Mouse (Mus musculus): ENCODE results near the gene Dctn1. TPM values are rescaled to one million over a fixed set of nuclear protein-coding genes. Genes with fewer than 3 reads are reported as not detected.

The Dctn1 gene
- polyA plus RNA-seq, 1 experiment from 2014 or later, result 78.1 TPM

GRCm38 (mm10) chr6:83219814-83220213 is 54.1 kb downstream of the Dctn1 start, which contains the start of gene Slc4a5:
TSS of gene Slc4a5 (plus strand) at chr6:83219828.
- Histone ChIP-seq H3K9me3 (replicated peaks; ENCODE audit: control insufficient read depth, low read length) (no peaks in the 10 kb centered on the region), H3K4me1 (ENCODE audit: control insufficient read depth, insufficient read depth, low read length) (peaks cover 2% of the 10 kb centered on the region; the same call in 1 of the 2 replicates), H3K27ac (ENCODE audit: low read length) (no peak within 1 kb of the TSS), H3K36me3 (ENCODE audit: control insufficient read depth, insufficient read depth) (no peaks in the 10 kb centered on the region), H3K4me3 (ENCODE audit: low read length) (no peak within 1 kb of the TSS), H3K27me3 (ENCODE audit: control insufficient read depth, insufficient read depth, low read length) (no peaks in the 10 kb centered on the region), H3K4me2 (ENCODE audit: low read depth, low read length) (no peak within 1 kb of the TSS), H3K9ac (ENCODE audit: low read length) (no peak within 1 kb of the TSS)
- no peak for ATAC-seq (replicated peaks; ENCODE audit: extremely low read depth, insufficient read depth, low FRiP score)
- 81% methylated on average over 3 of the region's 3 CpGs for WGBS

GRCm38 (mm10) chr6:83231486-83231885 is 65.8 kb downstream of the Dctn1 start:
- Histone ChIP-seq H3K9me3 (replicated peaks; ENCODE audit: control insufficient read depth, low read length) (no peaks in the 10 kb centered on the region), H3K4me1 (ENCODE audit: control insufficient read depth, insufficient read depth, low read length) (peaks cover 7% of the 10 kb centered on the region), H3K27me3 (ENCODE audit: control insufficient read depth, insufficient read depth, low read length) (no peaks in the 10 kb centered on the region), H3K9ac (ENCODE audit: low read length) (no peak overlapping the region), H3K36me3 (ENCODE audit: control insufficient read depth, insufficient read depth) (no peaks in the 10 kb centered on the region), H3K27ac (ENCODE audit: low read length) (no peak overlapping the region), H3K4me3 (ENCODE audit: low read length) (no peak overlapping the region), H3K4me2 (ENCODE audit: low read depth, low read length) (no peak overlapping the region)
- WGBS, result 43% methylated on average over 2 of the region's 2 CpGs
- ATAC-seq (replicated peaks; ENCODE audit: extremely low read depth, insufficient read depth, low FRiP score), result no peak

GRCm38 (mm10) chr6:83233306-83233705 is 67.6 kb downstream of the Dctn1 start:
- no peak overlapping the region for H3K4me3 ChIP-seq (ENCODE audit: low read length)
- no peaks in the 10 kb centered on the region for H3K27me3 ChIP-seq (ENCODE audit: control insufficient read depth, insufficient read depth, low read length)
- H3K36me3 ChIP-seq (ENCODE audit: control insufficient read depth, insufficient read depth), result no peaks in the 10 kb centered on the region
- peaks cover 11% of the 10 kb centered on the region for H3K4me1 ChIP-seq (ENCODE audit: control insufficient read depth, insufficient read depth, low read length)
- no peak overlapping the region for H3K9ac ChIP-seq (ENCODE audit: low read length)
- H3K4me2 ChIP-seq (ENCODE audit: low read depth, low read length), result no peak overlapping the region
- H3K27ac ChIP-seq (ENCODE audit: low read length), result no peak overlapping the region
- no peak for ATAC-seq (replicated peaks; ENCODE audit: extremely low read depth, insufficient read depth, low FRiP score)
- WGBS, result 82% methylated on average over 4 of the region's 4 CpGs
- no peaks in the 10 kb centered on the region for H3K9me3 ChIP-seq (replicated peaks; ENCODE audit: control insufficient read depth, low read length)

- Histone ChIP-seq H3K27me3 (ENCODE audit: control insufficient read depth, insufficient read depth, low read length) (no peaks in the 10 kb centered on the region), H3K27ac (ENCODE audit: low read length) (no peak overlapping the region), H3K9me3 (replicated peaks; ENCODE audit: control insufficient read depth, low read length) (no peaks in the 10 kb centered on the region), H3K36me3 (ENCODE audit: control insufficient read depth, insufficient read depth) (no peaks in the 10 kb centered on the region), H3K9ac (ENCODE audit: low read length) (peak overlapping the region; percentile 1; the same call in 1 of the 2 replicates), H3K4me3 (ENCODE audit: low read length) (no peak overlapping the region), H3K4me1 (ENCODE audit: control insufficient read depth, insufficient read depth, low read length) (peaks cover 11% of the 10 kb centered on the region), H3K4me2 (ENCODE audit: low read depth, low read length) (peak overlapping the region; percentile 46)
- no peak for ATAC-seq (replicated peaks; ENCODE audit: extremely low read depth, insufficient read depth, low FRiP score)
- 9% methylated on average over 14 of the region's 14 CpGs for WGBS
Measured at GRCm38 (mm10) chr6:83234280-83234741, 68.6 kb downstream of the Dctn1 start.

- H3K4me1 ChIP-seq (ENCODE audit: control insufficient read depth, insufficient read depth, low read length), result peaks cover 14% of the 10 kb centered on the region
- no peak overlapping the region for H3K9ac ChIP-seq (ENCODE audit: low read length)
- no peak overlapping the region for H3K27ac ChIP-seq (ENCODE audit: low read length)
- ATAC-seq (replicated peaks; ENCODE audit: extremely low read depth, insufficient read depth, low FRiP score), result no peak
- peak overlapping the region; percentile 26; the same call in 1 of the 2 replicates for H3K4me2 ChIP-seq (ENCODE audit: low read depth, low read length)
- WGBS, result 7% methylated on average over 9 of the region's 9 CpGs
- H3K4me3 ChIP-seq (ENCODE audit: low read length), result peak overlapping the region; percentile 8; the same call in 1 of the 2 replicates
- H3K9me3 ChIP-seq (replicated peaks; ENCODE audit: control insufficient read depth, low read length), result no peaks in the 10 kb centered on the region
- 0 out of 2 replicates have a peak, but pooled peaks cover 2% of the 10 kb centered on the region for H3K27me3 ChIP-seq (ENCODE audit: control insufficient read depth, insufficient read depth, low read length)
- H3K36me3 ChIP-seq (ENCODE audit: control insufficient read depth, insufficient read depth), result no peaks in the 10 kb centered on the region
Measured at GRCm38 (mm10) chr6:83237123-83237522, 71.4 kb downstream of the Dctn1 start.

GRCm38 (mm10) chr6:83244422-83245061 is 78.8 kb downstream of the Dctn1 start:
- no peak overlapping the region for H3K4me2 ChIP-seq (ENCODE audit: low read depth, low read length)
- no peak for ATAC-seq (replicated peaks; ENCODE audit: extremely low read depth, insufficient read depth, low FRiP score)

GRCm38 (mm10) chr6:83245134-83245533 is 79.4 kb downstream of the Dctn1 start:
- no peak overlapping the region for H3K4me2 ChIP-seq (ENCODE audit: low read depth, low read length)

More at GRCm38 (mm10) chr6:83244422-83245061, 78.8 kb downstream of the Dctn1 start:
- H3K36me3 ChIP-seq (ENCODE audit: control insufficient read depth, insufficient read depth), result no peaks in the 10 kb centered on the region
- 49% methylated on average over 10 of the region's 10 CpGs for WGBS
- peaks cover 19% of the 10 kb centered on the region for H3K4me1 ChIP-seq (ENCODE audit: control insufficient read depth, insufficient read depth, low read length)
- 0 out of 2 replicates have a peak, but pooled peaks cover 2% of the 10 kb centered on the region for H3K27me3 ChIP-seq (ENCODE audit: control insufficient read depth, insufficient read depth, low read length)
- no peak overlapping the region for H3K4me3 ChIP-seq (ENCODE audit: low read length)
- no peaks in the 10 kb centered on the region for H3K9me3 ChIP-seq (replicated peaks; ENCODE audit: control insufficient read depth, low read length)
- H3K9ac ChIP-seq (ENCODE audit: low read length), result no peak overlapping the region
- H3K27ac ChIP-seq (ENCODE audit: low read length), result 0 out of 2 replicates have a peak overlapping the region, but pooled peaks have one; percentile 80

GRCm38 (mm10) chr6:83245997-83246396 is 80.3 kb downstream of the Dctn1 start:
- Histone ChIP-seq H3K9me3 (replicated peaks; ENCODE audit: control insufficient read depth, low read length) (no peaks in the 10 kb centered on the region), H3K9ac (ENCODE audit: low read length) (no peak overlapping the region), H3K4me1 (ENCODE audit: control insufficient read depth, insufficient read depth, low read length) (peaks cover 16% of the 10 kb centered on the region), H3K4me3 (ENCODE audit: low read length) (no peak overlapping the region), H3K27ac (ENCODE audit: low read length) (no peak overlapping the region), H3K27me3 (ENCODE audit: control insufficient read depth, insufficient read depth, low read length) (no peaks in the 10 kb centered on the region), H3K36me3 (ENCODE audit: control insufficient read depth, insufficient read depth) (no peaks in the 10 kb centered on the region), H3K4me2 (ENCODE audit: low read depth, low read length) (no peak overlapping the region)
- ATAC-seq (replicated peaks; ENCODE audit: extremely low read depth, insufficient read depth, low FRiP score), result no peak
- 94% methylated on average over 1 of the region's 1 CpGs for WGBS

More at GRCm38 (mm10) chr6:83245134-83245533, 79.4 kb downstream of the Dctn1 start:
- H3K9me3 ChIP-seq (replicated peaks; ENCODE audit: control insufficient read depth, low read length), result no peaks in the 10 kb centered on the region
- ATAC-seq (replicated peaks; ENCODE audit: extremely low read depth, insufficient read depth, low FRiP score), result peak; percentile 77
- no peak overlapping the region for H3K9ac ChIP-seq (ENCODE audit: low read length)
- WGBS, result 34% methylated on average over 6 of the region's 6 CpGs
- H3K36me3 ChIP-seq (ENCODE audit: control insufficient read depth, insufficient read depth), result no peaks in the 10 kb centered on the region
- H3K4me1 ChIP-seq (ENCODE audit: control insufficient read depth, insufficient read depth, low read length), result peaks cover 18% of the 10 kb centered on the region
- H3K4me3 ChIP-seq (ENCODE audit: low read length), result no peak overlapping the region
- peak overlapping the region; percentile 80 for H3K27ac ChIP-seq (ENCODE audit: low read length)
- H3K27me3 ChIP-seq (ENCODE audit: control insufficient read depth, insufficient read depth, low read length), result 0 out of 2 replicates have a peak, but pooled peaks cover under 1% of the 10 kb centered on the region

- H3K4me3 ChIP-seq (ENCODE audit: low read length), result no peak overlapping the region
- H3K4me1 ChIP-seq (ENCODE audit: control insufficient read depth, insufficient read depth, low read length), result peaks cover 16% of the 10 kb centered on the region
- no peaks in the 10 kb centered on the region for H3K36me3 ChIP-seq (ENCODE audit: control insufficient read depth, insufficient read depth)
- ATAC-seq (replicated peaks; ENCODE audit: extremely low read depth, insufficient read depth, low FRiP score), result no peak
- no peak overlapping the region for H3K4me2 ChIP-seq (ENCODE audit: low read depth, low read length)
- 94% methylated on average over 4 of the region's 4 CpGs for WGBS
- H3K9ac ChIP-seq (ENCODE audit: low read length), result no peak overlapping the region
- H3K27ac ChIP-seq (ENCODE audit: low read length), result no peak overlapping the region
- H3K9me3 ChIP-seq (replicated peaks; ENCODE audit: control insufficient read depth, low read length), result no peaks in the 10 kb centered on the region
- no peaks in the 10 kb centered on the region for H3K27me3 ChIP-seq (ENCODE audit: control insufficient read depth, insufficient read depth, low read length)
Measured at GRCm38 (mm10) chr6:83246750-83247149, 81.0 kb downstream of the Dctn1 start.
